Mouse (Mus musculus) liver, postnatal 0 days (tissue): Measurements from ENCODE around the gene Dnajc30.

Source experiments
- CTCF ChIP-seq: sonication (generic); IDR thresholded peaks from 2 replicates; pipeline ENCODE4 v1.5.1; 2016; ENCODE audit warnings: antibody characterized with exemption, low read depth
- EP300 ChIP-seq: IDR thresholded peaks from 2 replicates; pipeline ENCODE4 v1.6.1; 2016; ENCODE audit warnings: antibody characterized with exemption, low read depth, mild to moderate bottlenecking

DNA sequence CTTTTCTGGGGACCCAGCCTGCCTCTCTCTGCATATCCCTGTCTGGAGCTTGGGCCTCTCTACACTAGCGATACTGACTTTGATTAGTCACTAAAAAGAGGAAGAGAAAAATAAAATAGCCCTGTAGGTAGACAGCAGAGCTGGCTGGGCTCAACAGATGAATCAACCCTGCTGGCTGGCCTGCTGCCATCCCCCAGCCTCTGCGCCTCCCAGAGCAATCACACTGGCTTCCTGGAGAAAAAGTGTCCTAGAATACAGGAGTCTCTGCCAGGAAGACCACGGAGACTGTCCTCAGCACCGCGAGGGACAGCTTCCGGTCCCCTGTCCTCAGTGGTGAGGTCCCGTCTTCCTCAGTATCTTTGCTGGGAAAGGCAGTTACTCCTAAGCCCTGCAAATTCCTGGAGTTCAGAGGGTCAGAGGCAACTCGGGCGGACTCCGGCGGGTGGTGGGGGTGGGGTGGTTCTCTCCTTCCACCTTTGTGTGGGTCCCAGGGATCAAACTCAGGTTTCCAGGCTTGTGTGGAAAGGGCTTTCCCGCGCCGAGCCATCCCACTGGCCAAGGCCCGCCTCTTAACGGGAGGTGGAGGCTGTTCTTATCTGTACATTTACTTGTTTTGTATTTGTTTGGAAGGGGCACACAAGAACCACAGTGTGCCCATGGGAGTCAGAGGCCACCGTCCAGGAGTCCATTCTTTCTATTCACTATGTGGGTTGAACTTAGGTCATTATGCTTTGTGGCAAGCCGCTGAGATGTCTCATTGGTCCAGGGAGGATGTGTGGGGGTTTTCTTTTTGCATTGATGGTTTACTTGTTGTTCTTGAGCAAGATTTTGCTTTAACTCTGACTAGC, 34.8 kb upstream of the Dnajc30 start:
- TF ChIP-seq CTCF (no peak), EP300 (0 out of 2 replicates have a peak, but pooled peaks have one; percentile 31)
